Mouse (Mus musculus): ENCODE data around the gene Snx9. TPM values are rescaled to one million over a fixed set of nuclear protein-coding genes. Genes with fewer than 3 reads are reported as not detected.

Snx9 gene
- total and polyA plus RNA-seq, 2 experiments from 2014 or later: 5.6 to 8.7 TPM

DNA sequence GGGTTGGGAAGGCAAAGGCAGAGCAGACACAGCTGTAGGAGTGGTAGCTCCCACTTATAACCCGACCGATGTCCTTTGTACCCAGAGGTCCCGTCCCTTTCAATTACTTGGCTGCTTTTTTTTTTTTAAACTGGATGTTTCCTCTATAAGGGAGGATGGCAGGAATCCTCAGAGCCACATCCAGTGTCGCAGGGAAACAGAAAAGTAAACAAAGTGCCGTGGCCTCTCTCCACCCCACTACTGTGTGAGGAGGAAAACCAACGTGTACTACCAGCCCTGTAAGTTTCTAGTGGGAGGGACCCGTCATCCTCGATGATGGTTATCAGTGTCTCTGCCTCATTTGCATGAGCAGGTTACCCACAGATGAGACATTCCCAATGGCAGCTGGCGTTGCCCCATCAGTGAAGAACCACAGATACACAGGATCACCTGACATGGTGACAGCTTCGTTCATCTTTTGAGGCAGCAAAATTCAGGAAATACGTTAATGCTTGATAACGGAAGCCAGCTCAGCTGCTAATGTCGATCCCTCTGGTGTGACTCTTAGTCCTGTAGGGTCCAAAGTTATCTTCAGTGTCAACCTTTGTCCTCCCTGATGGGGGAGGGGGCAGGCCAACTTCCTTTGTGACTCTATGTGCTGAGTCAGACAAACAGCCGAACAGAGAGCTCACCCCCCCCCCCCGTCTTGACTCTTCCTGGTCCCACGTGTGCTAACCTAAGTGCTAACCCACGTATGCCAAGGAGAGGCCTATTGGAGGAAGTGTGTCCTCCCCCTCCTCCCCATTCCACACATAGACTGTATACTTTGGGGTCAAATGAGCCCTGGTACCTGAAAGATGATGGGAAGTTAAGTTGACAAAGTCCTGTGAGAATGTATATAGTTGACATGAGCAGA, 39.1 kb upstream of the Snx9 start:
- no peak overlapping the region for H3K4me2 ChIP-seq (ENCODE audit: low read depth)

DNA sequence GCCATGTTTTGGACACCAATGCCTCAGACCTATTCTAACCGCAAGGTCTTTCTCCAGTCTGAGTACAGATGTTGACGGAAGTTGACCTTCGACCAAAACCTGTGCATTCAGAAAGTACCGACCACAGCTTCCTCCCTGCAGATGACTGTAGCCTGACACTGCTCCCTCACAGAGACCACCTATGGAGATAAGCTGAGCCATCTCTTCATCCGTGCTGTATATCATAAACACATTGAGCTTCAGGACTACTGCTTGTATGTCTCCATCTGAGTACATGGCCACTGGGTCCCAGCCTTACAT, 38.5 kb upstream of the Snx9 start:
- H3K4me1 ChIP-seq (ENCODE audit: insufficient read depth): no peaks in the 10 kb centered on the region
- TF ChIP-seq CTCF (IDR thresholded peaks at IDR 0.05; ENCODE audit: low read depth): no peak
- H3K9me3 ChIP-seq (ENCODE audit: low read length): no peaks in the 10 kb centered on the region
- DNase-seq (no peak), ATAC-seq (no peak)
- no peaks in the 10 kb centered on the region for H3K27me3 ChIP-seq (ENCODE audit: insufficient read depth, low read length)
- no peak overlapping the region for H3K4me2 ChIP-seq (ENCODE audit: low read depth)
- 88% methylated on average over 5 of the region's 5 CpGs for WGBS
- H3K27ac ChIP-seq (ENCODE audit: low read depth, low read length): no peak overlapping the region
- no peak overlapping the region for H3K4me3 ChIP-seq (ENCODE audit: low read depth, low read length)
- H3K36me3 ChIP-seq (ENCODE audit: insufficient read depth): no peaks in the 10 kb centered on the region
- H3K9ac ChIP-seq: no peak overlapping the region

More for the DNA sequence above, 39.1 kb upstream of the Snx9 start:
- TF ChIP-seq CTCF (IDR thresholded peaks at IDR 0.05; ENCODE audit: low read depth): no peak
- DNase-seq (no peak), ATAC-seq (no peak)
- H3K4me3 ChIP-seq (ENCODE audit: low read depth, low read length): no peak overlapping the region
- H3K9ac ChIP-seq: no peak overlapping the region
- no peaks in the 10 kb centered on the region for H3K36me3 ChIP-seq (ENCODE audit: insufficient read depth)
- no peaks in the 10 kb centered on the region for H3K4me1 ChIP-seq (ENCODE audit: insufficient read depth)
- no peak overlapping the region for H3K27ac ChIP-seq (ENCODE audit: low read depth, low read length)
- no peaks in the 10 kb centered on the region for H3K9me3 ChIP-seq (ENCODE audit: low read length)
- WGBS: 85% methylated on average over 17 of the region's 17 CpGs
- H3K27me3 ChIP-seq (ENCODE audit: insufficient read depth, low read length): no peaks in the 10 kb centered on the region

DNA sequence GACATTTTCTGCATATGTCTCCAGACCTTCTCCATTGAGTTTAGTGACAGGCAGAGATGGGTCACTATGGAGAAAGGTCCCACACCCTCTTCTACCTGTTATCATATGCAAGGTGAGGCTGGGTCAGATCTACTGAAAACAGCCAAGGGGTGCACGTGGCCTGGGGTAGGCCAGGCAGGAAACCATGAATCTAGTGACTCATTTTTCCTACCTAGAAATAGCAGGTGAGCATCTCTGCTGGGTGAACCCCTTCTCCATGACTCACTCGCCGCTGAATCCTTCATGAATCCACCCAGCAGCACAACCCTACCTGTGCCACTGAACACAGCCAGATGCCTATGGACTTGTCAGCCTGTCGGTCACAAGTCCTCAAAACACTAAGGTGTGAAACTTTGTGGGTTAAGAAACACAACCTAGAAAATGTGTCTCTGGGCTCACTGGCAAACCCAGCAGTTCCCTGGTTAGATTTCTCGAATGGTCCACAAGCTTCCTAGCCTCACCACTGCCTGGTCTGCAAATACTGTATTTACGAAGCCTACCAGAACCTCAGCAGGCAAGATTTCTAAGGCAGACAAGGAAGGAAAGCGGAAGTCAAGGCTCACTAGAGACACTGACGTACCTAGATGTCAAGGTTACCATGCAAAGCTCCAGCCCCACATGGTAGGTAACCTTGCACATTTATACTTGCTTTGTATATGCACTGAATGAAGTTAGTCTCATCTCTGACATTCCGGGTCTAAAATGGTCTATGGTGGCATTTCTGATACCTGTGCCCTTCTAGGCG, 37.7 kb upstream of the Snx9 start:
- no peak for TF ChIP-seq CTCF (IDR thresholded peaks at IDR 0.05; ENCODE audit: low read depth)
- Histone ChIP-seq H3K4me3 (ENCODE audit: low read depth, low read length) (no peak overlapping the region), H3K4me2 (ENCODE audit: low read depth) (no peak overlapping the region), H3K9me3 (ENCODE audit: low read length) (no peaks in the 10 kb centered on the region), H3K9ac (no peak overlapping the region), H3K4me1 (ENCODE audit: insufficient read depth) (no peaks in the 10 kb centered on the region), H3K36me3 (ENCODE audit: insufficient read depth) (no peaks in the 10 kb centered on the region), H3K27ac (ENCODE audit: low read depth, low read length) (no peak overlapping the region), H3K27me3 (ENCODE audit: insufficient read depth, low read length) (no peaks in the 10 kb centered on the region)
- DNase-seq (no peak), ATAC-seq (no peak)
- 91% methylated on average over 10 of the region's 10 CpGs for WGBS

GRCm38 (mm10) chr17:5804370-5805150, 36.6 kb upstream of the Snx9 start:
- 0 out of 2 replicates have a peak overlapping the region, but pooled peaks have one; percentile 35 for H3K27ac ChIP-seq (ENCODE audit: low read depth, low read length)
- H3K4me3 ChIP-seq (ENCODE audit: low read depth, low read length): no peak overlapping the region
- H3K9ac ChIP-seq: no peak overlapping the region
- no peaks in the 10 kb centered on the region for H3K36me3 ChIP-seq (ENCODE audit: insufficient read depth)
- H3K9me3 ChIP-seq (ENCODE audit: low read length): no peaks in the 10 kb centered on the region
- whole genome bisulfite sequencing: 78% methylated on average over 12 of the region's 12 CpGs
- H3K27me3 ChIP-seq (ENCODE audit: insufficient read depth, low read length): no peaks in the 10 kb centered on the region
- no peak overlapping the region for H3K4me2 ChIP-seq (ENCODE audit: low read depth)
- H3K4me1 ChIP-seq (ENCODE audit: insufficient read depth): no peaks in the 10 kb centered on the region
- DNase-seq (no peak), ATAC-seq (no peak)
- TF ChIP-seq CTCF (IDR thresholded peaks at IDR 0.05; ENCODE audit: low read depth): no peak

GRCm38 (mm10) chr17:5805151-5805834, 35.8 kb upstream of the Snx9 start:
- H3K4me2 ChIP-seq (ENCODE audit: low read depth): no peak overlapping the region
- ATAC-seq (peak; percentile 47; the same call in 1 of the 2 replicates), DNase-seq (no peak)
- no peaks in the 10 kb centered on the region for H3K36me3 ChIP-seq (ENCODE audit: insufficient read depth)
- 0 out of 2 replicates have a peak overlapping the region, but pooled peaks have one; percentile 35 for H3K27ac ChIP-seq (ENCODE audit: low read depth, low read length)
- no peaks in the 10 kb centered on the region for H3K27me3 ChIP-seq (ENCODE audit: insufficient read depth, low read length)
- H3K4me1 ChIP-seq (ENCODE audit: insufficient read depth): no peaks in the 10 kb centered on the region
- no peak overlapping the region for H3K9ac ChIP-seq
- no peaks in the 10 kb centered on the region for H3K9me3 ChIP-seq (ENCODE audit: low read length)
- WGBS: 39% methylated on average over 7 of the region's 7 CpGs
- H3K4me3 ChIP-seq (ENCODE audit: low read depth, low read length): no peak overlapping the region
- TF ChIP-seq CTCF (IDR thresholded peaks at IDR 0.05; ENCODE audit: low read depth): no peak

- no peak overlapping the region for H3K27ac ChIP-seq (ENCODE audit: low read depth, low read length)
- no peak overlapping the region for H3K4me2 ChIP-seq (ENCODE audit: low read depth)
- H3K9ac ChIP-seq: no peak overlapping the region
- no peak for ATAC-seq
- no peaks in the 10 kb centered on the region for H3K4me1 ChIP-seq (ENCODE audit: insufficient read depth)
- no peak overlapping the region for H3K4me3 ChIP-seq (ENCODE audit: low read depth, low read length)
- no peak for TF ChIP-seq CTCF (IDR thresholded peaks at IDR 0.05; ENCODE audit: low read depth)
- no peaks in the 10 kb centered on the region for H3K9me3 ChIP-seq (ENCODE audit: low read length)
- 61% methylated on average over 2 of the region's 2 CpGs for WGBS
- H3K27me3 ChIP-seq (ENCODE audit: insufficient read depth, low read length): no peaks in the 10 kb centered on the region
- no peak for DNase-seq
- H3K36me3 ChIP-seq (ENCODE audit: insufficient read depth): no peaks in the 10 kb centered on the region
Observed at GRCm38 (mm10) chr17:5805935-5806334, 35.2 kb upstream of the Snx9 start.

Data from forebrain, postnatal 0 days (tissue).